Mouse (Mus musculus): ENCODE results near the gene Nrp1.

DNA sequence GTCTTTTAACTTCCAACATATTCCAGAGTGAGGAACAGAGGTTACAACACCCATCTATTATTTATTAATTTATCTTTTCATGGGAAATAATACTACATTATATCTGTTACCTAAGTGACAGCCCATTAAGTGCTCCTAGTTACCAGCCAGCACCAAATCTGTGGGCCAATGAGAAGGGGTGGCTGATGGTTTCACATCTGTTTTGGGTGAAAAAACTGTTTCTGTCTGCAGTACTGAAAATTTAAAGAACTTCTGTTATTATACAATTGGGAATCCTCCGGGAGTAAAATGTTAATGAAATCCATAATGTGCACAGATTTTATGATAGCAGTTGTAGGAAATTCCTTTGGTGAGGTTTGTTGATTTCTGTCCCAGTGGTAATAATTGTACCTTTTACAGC lies 83.0 kb downstream of the Nrp1 start:
- TF ChIP-seq CHD2 (IDR thresholded peaks at IDR 0.05; ENCODE audit: low read depth, low read length) (no peak), ZNF384 (IDR thresholded peaks at IDR 0.05; ENCODE audit: low read depth, low read length) (no peak)
